Mouse (Mus musculus): ENCODE measurements around the gene Osbpl7.

Gene Osbpl7

GRCm38 (mm10) chr11:97040301-97041021 is 10.0 kb upstream of the Osbpl7 start:
- no peak for DNase-seq (ENCODE audit: low read depth, low spot score)

DNA sequence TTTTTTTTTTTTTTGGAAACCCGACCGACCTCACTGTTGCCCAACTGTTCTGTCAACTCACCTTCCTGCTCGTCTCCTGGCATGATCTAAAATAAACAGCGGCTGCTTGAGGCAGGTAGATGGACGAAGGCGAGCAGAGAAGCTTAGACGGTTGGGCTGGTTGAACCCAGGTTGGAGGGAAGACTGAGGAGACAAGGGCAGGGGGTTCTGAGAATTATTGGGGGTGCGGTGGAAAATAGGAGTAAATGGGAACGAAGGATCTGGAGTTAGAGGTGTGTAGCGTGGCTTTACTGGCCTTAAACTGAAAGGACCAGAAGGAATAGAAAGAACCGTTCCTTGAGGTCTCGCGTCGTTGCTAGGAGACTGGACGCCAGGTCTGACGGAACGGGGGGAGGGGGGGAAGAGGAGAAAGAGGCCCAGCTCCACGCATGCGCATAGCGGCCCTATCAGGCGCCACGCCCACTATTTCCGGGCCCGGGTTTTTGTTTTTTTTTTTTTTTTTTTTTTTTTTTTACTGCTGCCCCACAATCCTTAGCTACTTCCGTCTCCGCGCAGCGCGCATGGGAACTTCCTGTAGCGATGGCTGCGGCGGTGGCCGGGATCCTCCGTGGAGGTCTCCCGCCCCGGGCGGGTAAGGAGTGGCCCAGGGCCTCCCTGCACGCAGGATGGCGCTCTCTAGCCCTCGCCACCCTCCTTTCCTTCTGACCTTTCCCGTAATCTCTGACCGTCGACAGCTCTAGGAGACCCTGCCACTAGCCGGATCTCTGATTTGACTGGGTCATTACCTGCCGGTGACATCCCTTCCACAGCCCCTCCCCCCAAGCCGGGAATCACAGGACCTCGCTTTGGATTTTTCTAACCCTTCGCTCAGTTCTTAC is 9.2 kb upstream of the Osbpl7 start, which contains the start of the genes Lrrc46 and Mrpl10:
Gene Lrrc46 (minus strand): TSS at position 386 of the 878 bp plus-strand sequence.
Gene Mrpl10 (plus strand): TSS at position 539 of the 878 bp plus-strand sequence.
- peak; percentile 98 for DNase-seq (ENCODE audit: low read depth, low spot score)

GRCm38 (mm10) chr11:97044902-97045301 is 5.5 kb upstream of the Osbpl7 start:
- no peak for DNase-seq (ENCODE audit: low read depth, low spot score)

DNA sequence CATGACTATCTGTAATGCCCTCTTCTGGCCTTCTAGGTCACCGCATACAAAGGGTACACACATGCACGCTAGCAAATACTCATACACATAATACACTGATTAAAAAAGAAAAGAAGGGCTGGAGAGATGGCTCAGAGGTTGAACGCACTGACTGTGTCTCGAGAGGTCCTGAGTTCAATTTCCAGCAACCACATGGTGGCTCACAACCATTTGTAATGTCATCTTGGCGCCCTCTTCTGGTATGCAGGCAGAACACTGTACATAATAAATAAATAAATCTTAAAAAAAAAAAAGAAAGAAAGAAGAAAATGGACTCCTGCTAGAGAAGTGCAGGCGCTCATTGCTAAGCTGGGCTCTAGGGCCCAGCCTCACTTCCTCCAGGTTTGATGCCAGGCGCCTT is 4.6 kb upstream of the Osbpl7 start:
- peak; percentile 67 for DNase-seq (ENCODE audit: low read depth, low spot score)

DNA sequence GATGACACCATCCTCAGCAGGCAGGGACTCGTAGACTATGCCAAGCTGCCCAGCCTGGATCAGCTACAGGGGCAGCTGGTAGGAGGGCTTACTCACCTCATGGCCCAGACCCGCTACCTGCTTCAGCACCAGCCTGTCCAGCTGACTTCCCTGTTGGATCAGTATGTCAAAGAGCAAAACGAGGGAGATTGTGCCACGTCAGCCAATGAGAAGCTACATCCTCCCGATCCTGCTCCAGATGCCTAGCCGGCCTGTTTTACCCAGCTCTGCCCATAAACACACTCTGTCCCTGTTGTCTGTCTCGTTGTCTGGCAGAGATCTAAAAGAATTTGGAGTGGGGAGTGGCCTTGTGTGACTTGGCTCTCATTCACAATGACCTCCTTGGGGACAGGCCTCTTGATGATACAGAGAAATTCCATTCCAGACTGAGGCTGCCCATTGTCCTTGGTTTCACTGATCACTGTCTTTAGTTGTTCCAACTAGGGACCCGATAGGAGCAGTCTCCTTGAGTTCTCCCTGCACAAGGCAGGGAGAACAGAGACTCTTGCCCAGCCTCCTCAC is 2.3 kb upstream of the Osbpl7 start:
- DNase-seq (ENCODE audit: low read depth, low spot score): no peak

DNA sequence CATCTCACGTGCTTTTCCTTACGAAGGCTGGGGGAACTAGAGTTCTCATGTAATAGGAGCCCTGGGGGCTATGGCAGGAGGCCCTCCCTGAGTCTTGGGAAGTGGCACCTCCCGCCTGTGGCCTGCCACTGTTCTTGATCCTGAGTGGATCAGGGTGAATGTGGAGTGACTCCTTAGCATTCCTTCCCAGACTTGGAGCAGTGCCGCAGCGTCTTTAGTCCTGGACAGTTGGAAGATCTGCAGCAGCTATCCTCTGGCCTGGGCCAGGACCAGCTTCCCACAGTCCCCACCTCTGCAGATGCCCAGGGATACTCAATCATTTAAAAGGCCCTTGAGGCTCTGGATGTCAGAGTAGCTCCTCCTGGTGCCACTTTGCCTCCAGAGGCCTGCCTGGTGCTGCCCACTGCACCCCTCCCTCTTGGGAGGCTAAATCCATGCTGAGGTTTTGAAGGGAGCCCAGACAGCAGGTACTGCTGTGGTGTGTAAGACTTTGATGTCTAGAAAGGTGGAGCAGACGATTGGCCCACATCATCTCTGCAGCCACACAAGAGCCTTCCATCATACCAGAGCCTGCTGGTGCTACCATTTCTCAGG is 839 bp upstream of the Osbpl7 start:
- no peak for DNase-seq (ENCODE audit: low read depth, low spot score)

- peak; percentile 24 for DNase-seq (ENCODE audit: low read depth, low spot score)
These were observed 637 bp downstream of the Osbpl7 start for GRCm38 (mm10) chr11:97050944-97051586.

GRCm38 (mm10) chr11:97052219-97052646 is 1.8 kb downstream of the Osbpl7 start:
- peak; percentile 51 for DNase-seq (ENCODE audit: low read depth, low spot score)

DNA sequence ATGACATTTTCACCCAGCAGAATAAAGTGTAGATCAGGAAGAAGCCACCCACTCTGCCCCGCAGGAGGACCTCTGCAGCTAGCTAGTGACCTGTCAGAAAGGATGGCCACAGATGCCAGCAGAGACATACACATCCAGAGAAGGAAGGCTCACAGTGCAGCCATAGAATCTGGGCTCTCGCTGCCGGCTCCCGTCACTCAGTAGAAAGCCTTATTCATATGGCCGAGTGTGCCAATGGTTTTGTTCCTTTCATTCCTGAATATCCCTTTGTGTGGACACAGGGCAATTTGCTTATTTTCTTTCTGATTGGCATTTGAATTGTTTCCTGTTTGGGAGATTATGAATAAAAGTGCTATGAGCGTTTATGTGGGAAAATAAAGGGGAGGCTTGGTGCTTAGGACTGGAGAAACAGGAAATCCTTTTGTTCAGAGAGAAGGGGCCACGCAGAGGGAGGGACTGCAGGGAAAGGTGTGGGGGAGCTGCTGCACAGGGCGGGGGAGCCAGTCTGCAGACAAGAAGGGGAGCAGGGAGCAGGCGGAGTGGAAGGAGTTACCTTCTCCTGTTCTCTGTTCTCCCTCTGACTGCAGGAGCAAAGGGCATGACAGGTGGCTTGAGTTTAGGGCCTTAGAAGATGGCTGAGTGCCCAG is 13.0 kb downstream of the Osbpl7 start:
- no peak for DNase-seq (ENCODE audit: low read depth, low spot score)

DNA sequence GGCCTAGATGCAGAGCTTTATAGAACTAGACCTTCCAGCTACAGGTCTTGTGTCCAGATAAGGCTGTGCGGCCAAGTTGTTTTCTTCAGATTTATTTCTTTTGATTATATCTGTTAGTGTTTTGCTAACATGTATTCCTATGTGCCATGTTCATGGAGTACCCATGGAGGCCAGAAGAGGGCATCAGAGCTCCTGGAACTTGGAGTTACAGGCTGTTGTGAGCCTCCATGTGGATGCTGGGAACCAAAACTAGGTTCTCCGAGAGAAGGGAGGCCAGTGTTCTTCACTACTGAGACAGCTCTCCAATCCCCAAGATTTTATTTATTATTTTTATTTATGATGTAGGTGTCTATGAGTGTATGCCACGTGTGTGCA is 13.5 kb downstream of the Osbpl7 start:
- peak; percentile 34 for DNase-seq (ENCODE audit: low read depth, low spot score)

- no peak for DNase-seq (ENCODE audit: low read depth, low spot score)
These were observed 15.3 kb downstream of the Osbpl7 start for GRCm38 (mm10) chr11:97065538-97066295.

DNA sequence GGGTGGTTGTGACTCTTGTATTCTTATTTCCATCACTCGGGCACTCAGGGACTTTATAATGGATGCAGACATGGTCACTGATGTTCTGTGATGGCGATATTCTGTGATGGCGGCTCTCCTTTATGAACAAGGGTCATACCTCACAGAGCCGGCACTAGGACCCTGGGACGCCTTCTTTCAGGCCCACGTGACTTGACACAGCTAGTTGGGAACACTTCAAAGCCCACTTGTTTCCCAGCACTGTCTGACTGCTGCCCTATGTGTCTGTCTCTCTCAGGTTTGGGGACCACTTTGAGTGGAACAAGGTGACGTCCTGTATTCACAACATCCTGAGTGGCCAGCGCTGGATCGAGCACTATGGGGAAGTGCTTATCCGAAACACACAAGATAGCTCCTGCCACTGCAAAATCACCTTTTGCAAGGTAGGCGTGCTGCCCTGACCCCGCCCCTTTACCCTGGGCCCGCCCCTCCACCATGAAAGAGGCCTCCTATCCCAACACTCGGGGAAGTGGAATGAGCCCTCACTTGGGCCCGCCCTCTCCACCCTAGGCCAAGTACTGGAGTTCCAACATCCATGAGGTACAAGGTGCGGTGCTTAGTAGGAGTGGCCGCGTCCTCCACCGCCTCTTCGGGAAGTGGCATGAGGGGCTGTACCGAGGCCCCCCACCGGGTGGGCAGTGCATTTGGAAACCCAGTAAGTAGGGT is 16.4 kb downstream of the Osbpl7 start:
- no peak for DNase-seq (ENCODE audit: low read depth, low spot score)

- DNase-seq (ENCODE audit: low read depth, low spot score): no peak
These were observed 18.9 kb downstream of the Osbpl7 start for GRCm38 (mm10) chr11:97069333-97069732.

DNA sequence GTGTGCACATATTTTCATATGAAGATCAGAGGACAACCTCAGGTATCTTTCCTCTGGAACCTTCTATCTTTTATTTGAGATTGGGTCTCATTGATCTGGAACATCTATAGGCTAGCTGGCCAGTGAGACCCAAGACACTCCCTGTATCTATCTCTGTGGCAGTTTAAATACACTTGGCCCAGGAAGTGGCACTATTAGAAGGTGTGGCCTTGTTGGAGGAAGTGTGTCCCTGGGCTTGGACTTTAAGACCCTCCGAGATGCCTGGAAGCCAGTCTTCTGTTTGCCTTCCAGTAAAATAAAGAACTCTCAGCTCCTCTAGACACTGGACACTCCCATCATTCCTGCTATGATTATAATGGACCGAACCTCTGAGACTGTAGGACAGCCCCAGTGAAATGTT is 19.3 kb downstream of the Osbpl7 start:
- no peak for DNase-seq (ENCODE audit: low read depth, low spot score)

- DNase-seq (ENCODE audit: low read depth, low spot score): no peak
These were observed 20.7 kb downstream of the Osbpl7 start for GRCm38 (mm10) chr11:97071129-97071528.

GRCm38 (mm10) chr11:97072533-97072932 is 22.1 kb downstream of the Osbpl7 start:
- DNase-seq (ENCODE audit: low read depth, low spot score): peak; percentile 65

DNA sequence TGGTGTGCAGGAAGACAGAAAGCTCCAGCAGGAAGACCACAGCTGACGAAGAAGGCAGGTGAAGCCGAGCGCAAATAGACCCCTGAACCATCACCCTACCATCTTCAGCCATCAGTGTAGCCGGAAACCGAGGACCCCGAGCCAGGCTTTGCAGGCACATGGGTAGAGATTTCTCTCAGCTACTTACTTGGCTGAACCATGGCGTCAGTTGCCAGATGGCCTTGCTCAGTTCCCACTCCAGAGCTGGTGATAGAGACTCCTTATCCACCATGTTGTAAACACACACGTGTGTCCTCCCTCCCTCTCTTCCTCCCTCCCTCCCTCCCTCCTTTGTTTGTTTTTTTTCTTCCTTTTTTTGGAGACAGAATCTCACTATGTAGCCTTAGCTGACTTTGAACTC is 23.8 kb downstream of the Osbpl7 start:
- no peak for DNase-seq (ENCODE audit: low read depth, low spot score)

- DNase-seq (ENCODE audit: low read depth, low spot score): no peak
These were observed 28.3 kb downstream of the Osbpl7 start for GRCm38 (mm10) chr11:97078751-97079150.

DNA sequence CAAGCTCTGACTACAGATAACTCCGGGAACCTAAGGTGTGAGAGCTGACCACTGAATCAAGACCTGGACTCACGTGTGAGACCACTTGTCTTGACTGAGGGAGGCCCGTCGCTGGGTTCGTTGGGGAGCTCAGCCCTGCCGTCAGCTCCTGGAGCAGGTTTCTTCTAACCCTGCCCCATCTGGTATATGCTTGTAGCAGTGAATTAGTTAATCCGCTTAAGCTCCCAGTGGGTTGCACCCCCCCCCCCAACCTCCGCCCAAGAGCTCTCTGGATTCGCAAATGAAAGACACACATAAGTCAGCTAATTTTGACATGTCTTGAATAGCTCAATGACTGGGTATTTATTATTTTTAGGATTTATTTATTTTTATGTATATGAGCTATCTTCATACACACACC is 29.9 kb downstream of the Osbpl7 start:
- DNase-seq (ENCODE audit: low read depth, low spot score): no peak

GRCm38 (mm10) chr11:97082977-97083376 is 32.5 kb downstream of the Osbpl7 start:
- DNase-seq (ENCODE audit: low read depth, low spot score): peak; percentile 83
